Mouse (Mus musculus) left cerebral cortex, adult 2 months (tissue): ENCODE results near the gene Tmem117. TPM values are rescaled to one million over a fixed set of nuclear protein-coding genes. Genes with fewer than 3 reads are reported as not detected.

Experiments used
- DNase-seq, 2 experiments: peaks; one replicate each; pipeline ENCODE4 v3.0.0; 2021 to 2022; ENCODE audit warnings: low spot score in 2 of 2, mixed read lengths in 1 of 2; ENCODE audit errors: extremely low spot score in 1 of 2
- H3K27ac ChIP-seq: fragments of 200-600 bp; 2 replicates; pipeline ENCODE4 v1.8.1; 2022
- H3K4me3 ChIP-seq: fragments of 200-600 bp; 2 replicates; pipeline ENCODE4 v1.8.1; 2022
- CTCF ChIP-seq: fragments of 200-600 bp; IDR thresholded peaks from 2 replicates; pipeline ENCODE4 v1.8.1; 2022; ENCODE audit warnings: antibody characterized with exemption, mild to moderate bottlenecking, moderate library complexity
- intact Hi-C: fragments of 180-260 bp; cut with DNase I; formaldehyde crosslinking; loops from one replicate; pipeline ENCODE4 v1.15.1; 2025
- total RNA-seq, 2 experiments: library from RNA; stranded (reverse); gene quantifications; 2 replicates each; pipeline ENCODE4 v1.2.3; 2021

The Tmem117 gene
- total RNA-seq, 2 experiments from 2014 or later, result 6.1 to 6.5 TPM

DNA sequence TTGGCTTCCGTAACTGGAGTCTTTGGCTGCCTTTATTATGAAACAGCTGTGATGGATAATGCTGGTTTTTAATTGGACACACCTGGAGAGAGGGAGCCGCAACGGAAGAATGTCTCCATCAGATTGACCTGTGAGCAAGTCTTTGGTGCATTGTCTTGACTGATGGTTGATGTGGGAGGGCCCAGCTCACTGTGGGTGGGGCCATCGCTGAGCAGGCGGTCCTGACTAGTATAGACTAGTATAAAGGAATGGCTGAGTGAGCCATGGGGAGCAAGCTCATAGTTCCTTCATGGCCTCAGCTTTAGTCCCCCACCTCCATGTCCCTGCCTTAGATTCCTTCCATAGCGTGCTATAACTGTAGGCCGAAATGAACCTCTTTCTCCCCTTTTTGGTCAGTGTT is 58.1 kb downstream of the Tmem117 start:
- H3K27ac ChIP-seq, result no peak overlapping the region
- intact Hi-C loops, result no loop called here
- no peak overlapping the region for H3K4me3 ChIP-seq
- no peak for TF ChIP-seq CTCF
- no peak for DNase-seq

DNA sequence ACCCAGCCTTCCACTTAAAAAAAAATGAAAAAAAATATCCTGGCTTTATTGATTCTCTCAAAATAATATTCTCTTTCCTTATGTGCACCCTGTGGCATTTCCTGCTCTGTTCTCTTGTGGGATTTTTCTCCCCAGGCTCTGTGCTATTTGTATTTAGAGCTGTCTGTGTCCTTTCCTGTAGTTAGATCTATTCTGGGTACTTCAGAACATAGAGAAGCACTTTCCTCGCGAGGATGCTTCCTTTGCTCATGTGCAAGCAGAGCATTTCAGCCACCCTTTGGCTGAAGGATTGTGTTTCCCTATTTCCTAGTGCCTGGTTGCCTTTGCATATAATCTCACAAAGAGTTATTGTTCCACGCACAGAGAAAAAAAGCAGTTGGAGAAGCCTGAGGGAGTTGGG is 58.6 kb downstream of the Tmem117 start:
- intact Hi-C loops, result no loop called here
- no peak overlapping the region for H3K27ac ChIP-seq
- TF ChIP-seq CTCF, result no peak
- no peak overlapping the region for H3K4me3 ChIP-seq
- no peak for DNase-seq

DNA sequence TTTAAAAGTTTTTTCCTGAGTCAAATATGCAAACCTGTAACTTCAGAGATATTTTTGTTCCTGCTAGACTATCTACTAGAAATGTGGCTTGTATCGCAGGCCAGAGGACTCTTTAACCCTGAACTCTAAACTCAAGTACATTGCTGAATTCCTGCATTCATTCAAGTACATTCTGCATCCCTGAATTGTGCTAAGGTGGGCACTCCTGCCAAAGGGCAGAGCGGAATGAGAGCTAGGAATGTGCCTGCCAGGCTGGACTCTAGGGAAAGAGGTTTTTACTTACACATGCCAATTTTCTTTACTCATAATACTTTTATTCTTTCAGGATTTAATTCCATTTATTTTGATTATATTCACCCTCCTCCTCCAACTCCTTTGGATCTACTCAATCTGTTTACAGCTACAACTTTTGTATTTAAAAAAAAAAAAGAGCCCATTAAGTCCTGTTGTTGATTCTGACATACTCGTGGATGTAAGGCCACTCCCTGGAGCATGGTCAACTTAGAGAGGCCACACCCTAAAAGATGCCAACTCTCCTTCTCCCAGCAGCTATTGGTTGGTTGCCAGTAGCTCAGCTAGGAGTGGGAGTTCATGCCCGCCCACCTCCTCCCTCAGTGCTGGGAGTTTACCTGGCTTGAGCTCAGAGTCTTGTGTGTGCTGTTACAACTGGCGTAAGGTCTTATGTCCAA is 60.3 kb downstream of the Tmem117 start:
- Histone ChIP-seq H3K27ac (no peak overlapping the region), H3K4me3 (no peak overlapping the region)
- no peak for TF ChIP-seq CTCF
- intact Hi-C loops, result no loop called here
- no peak for DNase-seq

DNA sequence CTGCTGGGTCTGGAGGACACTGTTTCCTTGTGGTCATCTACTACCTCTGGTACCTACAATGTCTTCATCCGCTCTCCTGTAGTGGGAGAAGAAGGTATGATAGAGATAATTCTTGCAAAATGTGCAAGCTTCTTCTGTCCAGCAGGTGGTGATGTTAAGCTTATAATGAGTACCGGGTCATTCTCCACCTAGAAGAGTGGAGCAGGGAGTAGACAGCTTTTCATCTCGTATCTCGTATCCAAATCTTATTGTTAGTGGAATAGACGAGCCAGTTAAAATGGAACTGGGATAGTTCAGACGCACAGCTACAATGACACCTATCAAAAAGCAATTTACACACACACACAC is 60.8 kb downstream of the Tmem117 start:
- DNase-seq, result no peak
- Histone ChIP-seq H3K4me3 (no peak overlapping the region), H3K27ac (no peak overlapping the region)
- intact Hi-C loops, result no loop called here
- peak; percentile 47 for TF ChIP-seq CTCF

DNA sequence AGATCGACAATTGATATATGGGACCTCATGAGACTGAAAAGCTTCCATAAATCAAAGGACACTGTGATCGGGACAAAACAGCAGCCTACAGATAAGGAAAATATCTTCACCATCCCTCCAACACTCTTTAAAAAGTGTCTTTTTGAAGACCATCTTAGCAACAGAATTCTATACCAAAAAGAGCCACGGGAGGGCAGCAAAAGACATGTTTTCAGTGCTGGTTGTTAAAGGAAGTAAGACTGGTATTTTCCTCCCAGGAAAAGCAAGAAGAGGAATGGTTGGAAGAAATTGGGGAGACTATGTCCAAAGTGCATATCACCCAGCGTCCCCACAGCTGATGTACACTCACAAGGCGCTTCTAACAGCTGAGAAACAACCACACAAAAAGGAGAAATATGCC is 93.7 kb downstream of the Tmem117 start:
- Histone ChIP-seq H3K4me3 (no peak overlapping the region), H3K27ac (no peak overlapping the region; the same call in 1 of the 2 replicates)
- peak; percentile 74 to 77 for DNase-seq
- intact Hi-C loops, result loop anchor here (1.0 to 5.0 kb wide), 2 partner anchors 45 to 852 kb away; no protein-coding TSS in a partner anchor
- TF ChIP-seq CTCF, result peak; percentile 75

DNA sequence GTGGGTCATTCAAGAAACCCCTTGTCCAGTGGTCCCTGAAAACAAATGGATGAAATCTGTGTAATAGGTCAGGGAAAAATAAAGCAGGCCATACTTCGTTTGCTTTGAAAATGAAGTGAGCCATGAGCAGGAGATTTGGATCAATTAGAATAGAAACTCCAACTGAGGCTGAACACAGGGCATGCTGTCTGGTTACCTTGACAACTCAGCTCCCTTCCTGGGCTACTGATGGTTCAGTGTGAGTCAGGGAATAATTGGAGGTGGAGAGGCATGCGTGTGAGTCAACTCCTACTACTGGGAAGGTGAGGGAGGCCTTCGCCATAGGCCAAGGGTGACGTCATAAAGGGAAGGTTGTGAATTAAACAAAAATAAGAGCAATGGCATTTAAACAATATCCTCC is 103.1 kb downstream of the Tmem117 start:
- DNase-seq, result no peak
- intact Hi-C loops, result no loop called here
- Histone ChIP-seq H3K4me3 (no peak overlapping the region), H3K27ac (no peak overlapping the region)
- no peak for TF ChIP-seq CTCF

DNA sequence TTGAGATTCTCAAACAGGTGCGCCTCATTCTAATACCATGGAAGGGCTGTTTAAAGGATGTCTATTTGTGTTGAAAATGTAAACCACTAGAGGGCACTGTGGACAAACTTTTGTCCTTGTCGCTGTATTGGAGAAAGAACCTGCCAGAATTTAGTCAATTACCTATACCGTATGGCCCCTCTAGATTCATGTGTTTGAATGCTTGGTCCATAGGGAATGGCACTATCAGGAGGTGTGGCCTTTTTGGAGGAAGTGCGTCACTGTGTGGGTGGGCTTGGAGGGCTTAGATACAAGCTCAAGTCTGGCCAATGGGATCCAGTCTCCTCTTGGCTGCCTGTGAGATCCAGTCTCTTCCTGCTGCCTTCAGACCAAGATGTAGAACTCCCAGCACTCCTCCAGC is 140.2 kb downstream of the Tmem117 start:
- DNase-seq, result no peak

DNA sequence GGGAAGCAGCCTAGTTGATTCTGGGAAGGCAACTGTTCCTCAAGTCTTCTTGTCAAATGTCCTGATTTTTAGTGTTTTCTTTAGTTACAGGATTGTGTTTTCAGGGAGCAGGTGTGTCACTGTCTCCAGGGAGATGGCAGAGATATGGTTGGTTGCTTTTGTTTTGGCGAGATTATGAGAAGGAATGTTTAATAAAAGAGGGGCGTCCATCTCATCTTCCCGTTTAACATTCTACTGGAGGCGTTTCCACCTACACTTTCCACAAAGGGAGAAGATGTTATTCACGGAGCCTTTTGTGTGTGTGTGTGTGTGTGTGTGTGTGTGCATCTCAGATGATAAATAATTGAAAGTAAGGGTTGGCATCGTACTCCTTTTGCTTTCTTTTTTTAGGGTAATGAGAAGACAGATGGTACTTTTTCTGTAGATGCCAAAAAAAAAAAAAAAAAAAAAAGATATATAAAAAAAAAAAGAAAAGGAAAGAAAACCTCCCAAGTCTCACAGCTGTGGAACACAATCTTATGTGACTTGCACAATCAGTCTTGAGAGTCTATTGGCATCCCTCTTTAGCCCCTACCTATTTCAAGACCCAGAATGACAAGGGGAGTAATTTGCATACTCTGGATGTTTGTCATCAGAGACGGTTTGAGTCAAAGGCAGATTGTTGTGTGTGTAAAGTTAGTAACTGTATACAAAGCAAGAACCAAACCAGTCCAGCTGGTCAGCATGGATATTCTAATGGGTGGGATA is 142.0 kb downstream of the Tmem117 start:
- H3K4me3 ChIP-seq, result no peak overlapping the region
- intact Hi-C loops, result loop anchor here (5.0 kb wide), 3 partner anchors 211 to 756 kb away; partner anchors contain the start of gene Nell2

More for the DNA sequence above, 140.2 kb downstream of the Tmem117 start:
- Histone ChIP-seq H3K27ac (no peak overlapping the region), H3K4me3 (no peak overlapping the region)
- intact Hi-C loops, result loop anchor here (2.0 to 5.0 kb wide), 2 partner anchors 47 to 806 kb away; no protein-coding TSS in a partner anchor
- peak; percentile 71 for TF ChIP-seq CTCF

DNA sequence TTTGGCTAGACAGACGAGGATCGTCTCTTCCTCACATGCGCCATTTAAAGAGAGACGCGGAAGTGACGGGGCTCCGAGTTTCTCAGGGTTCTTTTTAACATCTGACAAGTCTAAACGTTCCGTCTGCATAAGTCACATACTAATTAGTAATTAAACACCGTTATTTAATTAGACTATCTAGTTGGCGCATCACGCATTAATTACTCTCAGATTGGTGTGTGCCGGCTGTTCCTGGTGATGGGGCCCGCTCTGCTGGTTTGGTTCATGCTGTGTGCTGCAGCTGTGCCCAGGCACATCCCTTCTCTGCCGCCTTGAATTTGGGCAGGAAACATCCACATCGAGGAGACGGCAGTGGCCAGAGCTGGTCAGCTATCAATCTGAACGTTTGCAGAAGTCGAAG is 142.7 kb downstream of the Tmem117 start:
- no peak overlapping the region for H3K4me3 ChIP-seq
- no peak for DNase-seq
- peak overlapping the region; percentile 69 for H3K27ac ChIP-seq
- intact Hi-C loops, result loop anchor here (5.0 kb wide), 3 partner anchors 211 to 756 kb away; partner anchors contain the start of gene Nell2
- no peak for TF ChIP-seq CTCF

More for the DNA sequence above, 142.0 kb downstream of the Tmem117 start:
- no peak for DNase-seq
- no peak for TF ChIP-seq CTCF
- peak overlapping the region; percentile 71 for H3K27ac ChIP-seq

DNA sequence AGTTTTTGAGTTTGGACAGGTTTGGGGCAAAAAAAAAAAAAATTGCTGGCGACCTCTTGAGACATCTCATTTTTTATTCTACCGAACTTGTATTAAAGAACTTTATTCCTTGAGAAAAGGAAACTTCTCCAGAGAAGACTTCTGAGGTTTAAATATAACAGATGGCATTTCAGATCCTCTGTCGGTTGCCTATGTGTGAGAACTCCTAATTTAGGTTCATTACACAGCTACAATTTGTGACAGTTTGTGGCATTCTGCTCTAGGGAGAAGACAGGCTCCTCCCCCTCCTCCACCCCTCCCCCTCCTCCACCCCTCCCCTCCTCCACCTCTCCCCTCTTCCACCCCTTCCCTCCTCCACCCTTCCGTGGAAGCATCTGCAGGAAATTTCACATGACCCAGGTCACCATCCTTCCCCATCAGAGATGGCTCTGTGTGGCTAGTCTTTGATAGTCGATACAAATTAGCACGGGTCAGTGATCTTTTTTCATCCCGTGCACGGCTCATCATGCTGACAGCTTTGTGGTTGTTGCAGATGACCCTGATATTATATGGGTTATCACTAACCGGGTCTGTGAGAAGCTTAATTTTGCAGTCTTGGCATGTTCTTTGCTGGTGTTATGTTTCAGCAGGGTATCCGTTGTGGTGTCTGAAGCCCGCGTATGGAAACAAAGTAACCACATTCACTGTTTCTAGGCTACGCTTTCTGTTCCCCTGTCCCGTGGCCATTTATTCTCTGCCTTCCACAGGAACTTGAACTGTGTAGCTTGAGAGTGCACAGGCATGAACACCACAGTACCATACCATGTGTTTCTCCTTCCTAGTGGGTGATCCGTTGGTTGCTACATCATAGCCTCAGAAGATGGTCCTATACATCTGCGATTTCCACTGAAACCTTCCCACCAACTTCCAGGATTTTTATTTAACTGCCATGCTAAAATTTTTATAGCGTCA is 147.4 kb downstream of the Tmem117 start:
- Histone ChIP-seq H3K4me3 (no peak overlapping the region), H3K27ac (peak overlapping the region; percentile 57)
- intact Hi-C loops, result loop anchor here (5.0 kb wide), 1 partner anchor 61 kb away; no protein-coding TSS in a partner anchor
- TF ChIP-seq CTCF, result no peak
- no peak for DNase-seq

DNA sequence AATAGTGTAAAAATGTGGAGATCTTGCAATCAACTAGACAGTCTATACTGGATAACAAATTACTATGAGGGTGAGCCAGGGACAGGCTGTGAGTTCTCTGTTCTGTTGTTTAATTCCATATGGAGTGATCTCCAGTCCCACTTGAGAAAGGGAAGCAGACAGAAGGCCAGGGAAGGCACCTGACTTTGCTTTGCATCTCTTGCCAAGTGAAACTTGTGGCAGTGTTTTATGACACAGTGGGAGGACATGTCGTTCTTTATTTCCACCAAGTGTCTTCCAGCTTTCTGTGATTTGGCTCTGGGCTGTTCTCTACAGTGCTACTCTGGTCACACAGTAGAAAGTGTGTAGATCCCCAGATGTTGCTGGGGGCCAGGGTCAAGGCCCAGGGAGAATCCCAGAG is 152.5 kb downstream of the Tmem117 start:
- H3K4me3 ChIP-seq, result no peak overlapping the region
- TF ChIP-seq CTCF, result no peak
- no peak for DNase-seq
- intact Hi-C loops, result no loop called here
- no peak overlapping the region for H3K27ac ChIP-seq
